In genomic region chr12:41774623-41775323, GRCm38 (mm10) we compare ENCODE assay signal across 14 mouse cellular contexts.
DNase-seq lines count a peak whose midpoint lies in the region; ATAC-seq and TF ChIP-seq lines count a peak whose summit lies in the region.
"Had no signal": no experiment of that assay in that cellular context is flagged by ENCODE, and none has a peak within 500 bp of the region (broad histone marks: within the 10 kb centered on the region; RNA-seq: fewer than 3 reads in every experiment).

No protein-coding gene starts in this region.

- DNase-seq in gastrocnemius, adult 18-20 months (ENCODE audit: low spot score): peak; percentile 21
- no peak for DNase-seq in gastrocnemius, postnatal 14 days
- DNase-seq in midbrain, postnatal 0 days (ENCODE audit: low spot score): peak; percentile 69
- DNase-seq in midbrain, embryonic 10.5 days (ENCODE audit: low spot score): no peak
- DNase-seq in cerebellum, adult 18-20 months: peak; percentile 75 to 84
- DNase-seq in gastrocnemius, postnatal 25 days: peak; percentile 17
- DNase-seq in stomach, postnatal 0 days (ENCODE audit: low spot score): no peak
- no peak for DNase-seq in B cell, adult 2 months
- DNase-seq: heart, postnatal 4 days; lung, adult 18-20 months; spleen, adult 18-20 months had no signal

- H3K4me2 ChIP-seq in midbrain, postnatal 0 days (ENCODE audit: low read depth, low read length, poor library complexity, severe bottlenecking): no peak overlapping the region
- H3K4me2 ChIP-seq in stomach, postnatal 0 days (replicated peaks; ENCODE audit: low read depth): no peak overlapping the region
- H3K4me2 ChIP-seq: limb, embryonic 12.5 days had no signal

- TF ChIP-seq CTCF in midbrain, postnatal 0 days (IDR thresholded peaks at IDR 0.05): no peak
- TF ChIP-seq CTCF in stomach, postnatal 0 days (IDR thresholded peaks at IDR 0.05; ENCODE audit: low read depth): no peak

- 75% methylated on average over 5 of the region's 5 CpGs for WGBS in midbrain, postnatal 0 days
- 93% methylated on average over 5 of the region's 5 CpGs for WGBS in midbrain, embryonic 10.5 days
- WGBS in stomach, postnatal 0 days: 88% methylated on average over 5 of the region's 5 CpGs

- no peak overlapping the region for H3K27ac ChIP-seq in midbrain, postnatal 0 days (ENCODE audit: low read depth, low read length)
- H3K27ac ChIP-seq in midbrain, embryonic 10.5 days (replicated peaks): no peak overlapping the region
- no peak overlapping the region for H3K27ac ChIP-seq in stomach, postnatal 0 days (replicated peaks)
- H3K27ac ChIP-seq: heart, embryonic 10.5 days; limb, embryonic 12.5 days had no signal

- H3K27me3 ChIP-seq in midbrain, postnatal 0 days (ENCODE audit: insufficient read depth, low read length): no peaks in the 10 kb centered on the region
- H3K27me3 ChIP-seq in midbrain, embryonic 10.5 days (ENCODE audit: low read depth, poor library complexity, severe bottlenecking): no peaks in the 10 kb centered on the region
- no peaks in the 10 kb centered on the region for H3K27me3 ChIP-seq in stomach, postnatal 0 days (ENCODE audit: control insufficient read depth, insufficient read depth, low read length)
- H3K27me3 ChIP-seq: limb, embryonic 12.5 days had no signal

- intact Hi-C loops in gastrocnemius, postnatal 14 days (cut with DNase I; ENCODE audit: low total_unique reads): no loop called here

- no peak; the same call in 1 of the 2 replicates for ATAC-seq in midbrain, postnatal 0 days (ENCODE audit: low FRiP score)
- ATAC-seq in stomach, postnatal 0 days (ENCODE audit: low FRiP score, low TSS enrichment): no peak
- ATAC-seq: activated CD4-positive, CD25-positive, alpha-beta regulatory T cell, adult 4 months had no signal

- no peaks in the 10 kb centered on the region for H3K36me3 ChIP-seq in midbrain, postnatal 0 days (ENCODE audit: insufficient read depth, low read length)
- no peaks in the 10 kb centered on the region for H3K36me3 ChIP-seq in midbrain, embryonic 10.5 days
- H3K36me3 ChIP-seq in stomach, postnatal 0 days (ENCODE audit: control insufficient read depth, insufficient read depth, low read length): no peaks in the 10 kb centered on the region
- H3K36me3 ChIP-seq: heart, embryonic 10.5 days; limb, embryonic 12.5 days had no signal

- no peaks in the 10 kb centered on the region for H3K4me1 ChIP-seq in midbrain, postnatal 0 days (ENCODE audit: insufficient read depth, low read length)
- no peaks in the 10 kb centered on the region for H3K4me1 ChIP-seq in midbrain, embryonic 10.5 days
- no peaks in the 10 kb centered on the region for H3K4me1 ChIP-seq in stomach, postnatal 0 days (replicated peaks; ENCODE audit: control insufficient read depth, insufficient read depth)
- H3K4me1 ChIP-seq: heart, embryonic 10.5 days; limb, embryonic 12.5 days had no signal

- H3K4me3 ChIP-seq in midbrain, postnatal 0 days (ENCODE audit: low read depth, low read length): no peak overlapping the region
- no peak overlapping the region for H3K4me3 ChIP-seq in midbrain, embryonic 10.5 days
- no peak overlapping the region for H3K4me3 ChIP-seq in stomach, postnatal 0 days (ENCODE audit: low read depth, low read length)
- H3K4me3 ChIP-seq: heart, embryonic 10.5 days; limb, embryonic 12.5 days had no signal

- no peaks in the 10 kb centered on the region for H3K9me3 ChIP-seq in midbrain, postnatal 0 days (ENCODE audit: low read length)
- H3K9me3 ChIP-seq in midbrain, embryonic 10.5 days (replicated peaks): no peaks in the 10 kb centered on the region
- H3K9me3 ChIP-seq in stomach, postnatal 0 days (ENCODE audit: control insufficient read depth, low read length): no peaks in the 10 kb centered on the region
- H3K9me3 ChIP-seq: heart, embryonic 10.5 days; limb, embryonic 12.5 days had no signal

- no peak for TF ChIP-seq EP300 in stomach, postnatal 0 days (optimal IDR thresholded peaks at IDR 0.05)

- no peak overlapping the region for H3K9ac ChIP-seq in midbrain, postnatal 0 days (replicated peaks; ENCODE audit: low read length, poor library complexity, severe bottlenecking)
- no peak overlapping the region for H3K9ac ChIP-seq in stomach, postnatal 0 days (ENCODE audit: low read length)
- H3K9ac ChIP-seq: limb, embryonic 12.5 days had no signal

Comparison
In these comparisons a context has a peak if more than half of its experiments do, and no peak if none do; other contexts are left out.
1. DNase-seq: peak in gastrocnemius, adult 18-20 months (single experiment), midbrain, postnatal 0 days (single experiment), cerebellum, adult 18-20 months (2 of 2) and gastrocnemius, postnatal 25 days (single experiment); none in gastrocnemius, postnatal 14 days (single experiment), midbrain, embryonic 10.5 days (single experiment), stomach, postnatal 0 days (single experiment) and B cell, adult 2 months (0 of 2).